Mouse (Mus musculus) embryonic fibroblast, embryonic 13.5 days (primary cell): Measurements from ENCODE around the gene Adam12.

Source experiments
- CTCF ChIP-seq: IDR thresholded peaks from 2 replicates; pipeline ENCODE4 v1.5.1; 2011; ENCODE audit warnings: mild to moderate bottlenecking, control low read depth, low read length, moderate library complexity, borderline replicate concordance; ENCODE audit not compliant: insufficient read depth
- POLR2A ChIP-seq: IDR thresholded peaks from 2 replicates; pipeline ENCODE4 v1.6.1; 2011; ENCODE audit warnings: low read depth, mild to moderate bottlenecking, control low read depth, low read length, moderate library complexity

DNA sequence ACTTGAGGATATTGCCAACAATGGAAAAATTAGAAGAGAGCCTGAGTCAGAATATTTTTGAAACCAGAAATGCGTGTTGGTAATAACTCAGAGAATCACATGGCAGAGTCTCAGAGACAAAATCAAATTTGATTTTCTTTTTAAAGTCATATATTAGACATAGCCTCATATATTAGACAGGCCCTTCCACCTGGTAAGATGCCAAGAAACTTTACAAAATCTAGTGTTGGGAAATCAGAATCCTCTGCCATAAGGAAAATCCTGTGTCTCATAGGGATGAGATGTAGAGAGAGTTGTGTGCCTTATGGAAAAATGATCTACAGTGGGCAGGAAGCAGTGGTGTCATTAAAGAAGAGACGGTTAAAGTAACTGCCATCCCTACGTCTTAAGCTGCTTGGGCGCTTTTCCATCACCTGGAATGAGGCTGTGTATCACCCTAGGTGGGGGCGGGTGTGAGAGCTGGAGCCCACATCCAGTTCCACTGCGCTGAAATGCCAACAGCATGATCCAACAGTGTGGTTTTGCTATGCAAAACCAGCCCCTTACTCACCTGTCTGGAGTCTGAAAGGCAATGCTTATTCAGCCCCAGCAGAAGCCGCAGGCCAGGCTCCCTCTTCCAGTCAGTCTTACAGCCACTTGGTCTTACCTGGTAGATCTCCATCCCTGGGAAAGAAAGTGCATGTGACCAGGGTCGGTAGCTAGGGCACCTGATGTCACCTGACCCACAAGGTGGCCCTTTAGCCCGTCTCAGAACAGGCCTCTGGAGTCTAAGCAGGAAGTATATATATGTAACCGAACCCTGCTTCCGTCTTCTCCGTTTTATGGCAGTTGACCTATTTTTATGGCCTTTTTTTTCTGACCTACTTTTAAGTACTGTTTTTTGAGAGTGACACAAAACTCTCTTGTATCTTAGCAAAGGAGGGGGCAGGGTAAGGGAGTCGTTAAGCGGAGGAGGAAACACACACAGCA is at the start of gene Adam12:
- TF ChIP-seq CTCF (no peak), POLR2A (no peak)
